Mouse (Mus musculus) heart, adult 2 months (tissue): Measurements from ENCODE around the gene Zfp260. TPM values are rescaled to one million over a fixed set of nuclear protein-coding genes. Genes with fewer than 3 reads are reported as not detected.

Experiments used
- DNase-seq, 2 experiments: peaks; one replicate each; pipeline ENCODE4 v3.0.0; 2021
- H3K27ac ChIP-seq: fragments of 200-600 bp; 2 replicates; pipeline ENCODE4 v1.8.1; 2022
- H3K27me3 ChIP-seq: fragments of 200-500 bp; 2 replicates; pipeline ENCODE4 v1.6.1; 2012; ENCODE audit warnings: mild to moderate bottlenecking, low read length, inconsistent platforms, mixed read lengths; ENCODE audit not compliant: control insufficient read depth, insufficient read depth
- H3K36me3 ChIP-seq: fragments of 200-500 bp; 2 replicates; pipeline ENCODE4 v1.6.1; 2012; ENCODE audit warnings: low read length, inconsistent platforms; ENCODE audit not compliant: control insufficient read depth, insufficient read depth
- H3K4me1 ChIP-seq: fragments of 200-500 bp; 2 replicates; pipeline ENCODE4 v1.6.1; 2011; ENCODE audit warnings: low read length; ENCODE audit not compliant: control insufficient read depth, insufficient read depth
- H3K4me3 ChIP-seq: fragments of 200-600 bp; 2 replicates; pipeline ENCODE4 v1.8.1; 2022
- H3K79me2 ChIP-seq: fragments of 200-500 bp; replicated peaks from 2 replicates; pipeline ENCODE4 v1.6.1; 2012; ENCODE audit warnings: mild to moderate bottlenecking, inconsistent platforms, low read length, moderate library complexity, mixed read lengths; ENCODE audit not compliant: control insufficient read depth, insufficient read depth
- H3K9ac ChIP-seq: fragments of 200-500 bp; 2 replicates; pipeline ENCODE4 v1.6.1; 2012; ENCODE audit warnings: low read depth, mild to moderate bottlenecking, control low read depth, inconsistent platforms, low read length, mixed read lengths
- CTCF ChIP-seq: fragments of 200-600 bp; IDR thresholded peaks from 2 replicates; pipeline ENCODE4 v1.8.1; 2022; ENCODE audit warnings: antibody characterized with exemption, mild to moderate bottlenecking, moderate library complexity
- EP300 ChIP-seq: fragments of 200-500 bp; IDR thresholded peaks from 2 replicates; pipeline ENCODE4 v1.6.1; 2011; ENCODE audit warnings: low read depth, low read length, control low read depth; ENCODE audit not compliant: insufficient read depth
- POLR2A ChIP-seq: fragments of 200-500 bp; IDR thresholded peaks from 2 replicates; pipeline ENCODE4 v1.6.1; 2011; ENCODE audit warnings: mild to moderate bottlenecking, low read depth, low read length, control low read depth; ENCODE audit not compliant: insufficient read depth
- WGBS: fragments of 180-500 bp; shearing (Covaris S2); methylation state at CpG from one replicate; pipeline ENCODE4 v1.1.7; 2018; 5-methylcytosine and 5-hydroxymethylcytosine counted together
- intact Hi-C: fragments of 180-260 bp; cut with DNase I; formaldehyde crosslinking; loops from one replicate; pipeline ENCODE4 v1.15.1; 2025
- microRNA-seq, 2 experiments: library from miRNA; unstranded; fragments of <30 nt; microRNA quantifications; one replicate each; pipeline ENCODE4 v1.2.0; 2021
- polyA plus RNA-seq: library from polyadenylated mRNA; depleted of rRNA; stranded (reverse); fragments of >200 nt; gene quantifications from 2 replicates; pipeline ENCODE4 v1.2.3, GENCODE M21; 2012; rRNA removed
- total RNA-seq, 2 experiments: library from RNA; stranded (reverse); gene quantifications; 2 replicates each; pipeline ENCODE4 v1.2.3; 2021

Zfp260 gene
- total and polyA plus RNA-seq, 3 experiments: 15.9 to 30.6 (median 27.4) TPM

GRCm38 (mm10) chr7:30155507-30155906 lies 60.9 kb downstream of the Zfp260 start:
- TF ChIP-seq EP300 (no peak), CTCF (no peak), POLR2A (no peak)
- 93% methylated on average over 3 of the region's 3 CpGs for WGBS
- H3K9ac ChIP-seq: no peak overlapping the region
- intact Hi-C loops: no loop called here
- H3K27me3 ChIP-seq: no peaks in the 10 kb centered on the region
- H3K27ac ChIP-seq: no peak overlapping the region
- H3K4me1 ChIP-seq: no peaks in the 10 kb centered on the region
- no peak overlapping the region for H3K4me3 ChIP-seq
- no peaks in the 10 kb centered on the region for H3K79me2 ChIP-seq
- DNase-seq: no peak
- no peaks in the 10 kb centered on the region; the same call in 1 of the 2 replicates for H3K36me3 ChIP-seq

Small RNA genes within 50 kb of the gene (microRNA-seq; reads per million reads assigned to microRNA genes)
- 0 reads per million in 2 experiments for gene Gm23368

Other genes with a start within 250 kb of the Zfp260 start
- gene Zfp940, start 241.1 kb upstream of the Zfp260 start, total RNA-seq: under 1 TPM; 0.44 to 0.77 TPM
- 0.12 and 0.29 TPM in 2 replicates for gene Zfp940, start 241.1 kb upstream of the Zfp260 start, polyA plus RNA-seq
- gene Zfp420, start 234.8 kb upstream of the Zfp260 start, total RNA-seq: 1 to 10 TPM; 3.8 to 4.5 TPM
- gene Zfp420, start 234.8 kb upstream of the Zfp260 start, polyA plus RNA-seq: 1.1 and 1.4 TPM in 2 replicates
- gene Zfp27, start 188.2 kb upstream of the Zfp260 start, total RNA-seq: 1 to 10 TPM; 7.3 to 8.4 TPM
- gene Zfp27, start 188.2 kb upstream of the Zfp260 start, polyA plus RNA-seq: 3.6 and 6.4 TPM in 2 replicates
- gene Zfp383, start 186.6 kb upstream of the Zfp260 start, total RNA-seq: 1 to 10 TPM; 5.5 to 6.3 TPM
- gene Zfp383, start 186.6 kb upstream of the Zfp260 start, polyA plus RNA-seq: 2.4 and 5.0 TPM in 2 replicates
- 1 to 10 TPM; 6.2 to 6.8 TPM for gene Zfp74, start 140.7 kb upstream of the Zfp260 start, total RNA-seq
- 2.5 and 5.9 TPM in 2 replicates for gene Zfp74, start 140.7 kb upstream of the Zfp260 start, polyA plus RNA-seq
- gene Zfp568, start 110.8 kb upstream of the Zfp260 start, total RNA-seq: 10 to 100 TPM; 19.6 to 28.1 TPM
- gene Zfp568, start 110.8 kb upstream of the Zfp260 start, polyA plus RNA-seq: 5.6 and 12.5 TPM in 2 replicates
- 1 to 10 TPM; 2.5 to 2.7 TPM for gene Zfp14, start 43.4 kb upstream of the Zfp260 start, total RNA-seq
- gene Zfp14, start 43.4 kb upstream of the Zfp260 start, polyA plus RNA-seq: 3.5 and 7.3 TPM in 2 replicates
- gene Zfp82, start 21.9 kb upstream of the Zfp260 start, total RNA-seq: 1 to 10 TPM; 1.3 to 2.8 TPM
- gene Zfp82, start 21.9 kb upstream of the Zfp260 start, polyA plus RNA-seq: 0.74 and 0.91 TPM in 2 replicates
- under 1 TPM in 1 of 2 experiments, not detected in 1; 0.84 TPM for gene Gm26920, start 4.4 kb upstream of the Zfp260 start, total RNA-seq
- not detected in 2 replicates for gene Gm26920, start 4.4 kb upstream of the Zfp260 start, polyA plus RNA-seq
- 1 to 10 TPM; 1.4 to 2.0 TPM for gene Zfp566, start 4.2 kb upstream of the Zfp260 start, total RNA-seq
- gene Zfp566, start 4.2 kb upstream of the Zfp260 start, polyA plus RNA-seq: 1.7 and 1.9 TPM in 2 replicates
- 1 to 10 TPM; 2.1 to 2.4 TPM for gene Zfp382, start 27.2 kb downstream of the Zfp260 start, total RNA-seq
- gene Zfp382, start 27.2 kb downstream of the Zfp260 start, polyA plus RNA-seq: 0.68 and 0.88 TPM in 2 replicates
- 10 to 100 TPM; 29.8 TPM for gene Zfp146, start 75.0 kb downstream of the Zfp260 start, total RNA-seq
- 11.0 and 21.5 TPM in 2 replicates for gene Zfp146, start 75.0 kb downstream of the Zfp260 start, polyA plus RNA-seq
- 1,000 to 10,000 TPM; 2,711 to 3,278 TPM for gene Cox7a1, start 89.4 kb downstream of the Zfp260 start, total RNA-seq
- 2,213 and 2,519 TPM in 2 replicates for gene Cox7a1, start 89.4 kb downstream of the Zfp260 start, polyA plus RNA-seq
- 100 to 1,000 TPM; 274 to 315 TPM for gene Capns1, start 104.0 kb downstream of the Zfp260 start, total RNA-seq
- 826 and 1,000 TPM in 2 replicates for gene Capns1, start 104.0 kb downstream of the Zfp260 start, polyA plus RNA-seq
- gene Polr2i, start 137.2 kb downstream of the Zfp260 start, total RNA-seq: 10 to 100 TPM; 52.6 to 58.6 TPM
- gene Polr2i, start 137.2 kb downstream of the Zfp260 start, polyA plus RNA-seq: 95.1 and 106 TPM in 2 replicates
- gene Tbcb, start 137.5 kb downstream of the Zfp260 start, total RNA-seq: 10 to 100 TPM; 52.7 to 56.7 TPM
- gene Tbcb, start 137.5 kb downstream of the Zfp260 start, polyA plus RNA-seq: 36.6 and 49.5 TPM in 2 replicates
- not detected for gene Ovol3, start 140.9 kb downstream of the Zfp260 start, total RNA-seq
- gene Ovol3, start 140.9 kb downstream of the Zfp260 start, polyA plus RNA-seq: not detected in 2 replicates
- gene Thap8, start 185.3 kb downstream of the Zfp260 start, total RNA-seq: not detected
- 0.10 TPM in 1 of 2 replicates, not detected in the other for gene Thap8, start 185.3 kb downstream of the Zfp260 start, polyA plus RNA-seq
- gene Wdr62, start 185.6 kb downstream of the Zfp260 start, total RNA-seq: 1 to 10 TPM in 1 of 2 experiments, under 1 TPM in 1; 0.97 to 1.7 TPM
- 3.7 and 5.3 TPM in 2 replicates for gene Wdr62, start 185.6 kb downstream of the Zfp260 start, polyA plus RNA-seq
- gene Clip3, start 197.0 kb downstream of the Zfp260 start, total RNA-seq: 1 to 10 TPM; 5.6 TPM
- gene Clip3, start 197.0 kb downstream of the Zfp260 start, polyA plus RNA-seq: 5.6 and 6.6 TPM in 2 replicates
- 10 to 100 TPM; 24.0 to 29.5 TPM for gene Alkbh6, start 213.9 kb downstream of the Zfp260 start, total RNA-seq
- gene Alkbh6, start 213.9 kb downstream of the Zfp260 start, polyA plus RNA-seq: 59.6 and 61.7 TPM in 2 replicates
- gene Syne4, start 220.0 kb downstream of the Zfp260 start, total RNA-seq: under 1 TPM; 0.26 to 0.50 TPM
- 5.3 and 5.6 TPM in 2 replicates for gene Syne4, start 220.0 kb downstream of the Zfp260 start, polyA plus RNA-seq
- gene E130208F15Rik, start 227.0 kb downstream of the Zfp260 start, total RNA-seq: under 1 TPM; 0.55 to 0.63 TPM
- 0.31 and 0.41 TPM in 2 replicates for gene E130208F15Rik, start 227.0 kb downstream of the Zfp260 start, polyA plus RNA-seq
- gene Sdhaf1, start 229.1 kb downstream of the Zfp260 start, total RNA-seq: 10 to 100 TPM; 12.5 TPM
- gene Sdhaf1, start 229.1 kb downstream of the Zfp260 start, polyA plus RNA-seq: 17.4 and 17.9 TPM in 2 replicates